Mouse (Mus musculus) ZHBTc4 (cell line): ENCODE results near the gene St6gal1.

Experiments used
- DNase-seq: peaks from one replicate; pipeline ENCODE4 v3.0.0-alpha.2; 2011; ENCODE audit warnings: low read depth, low spot score

St6gal1 gene

GRCm38 (mm10) chr16:23223166-23223870, 1.2 kb upstream of the St6gal1 start:
- DNase-seq: no peak

GRCm38 (mm10) chr16:23223871-23224469, 570 bp upstream of the St6gal1 start:
- DNase-seq: no peak

GRCm38 (mm10) chr16:23225069-23225721, 655 bp downstream of the St6gal1 start:
- DNase-seq: peak; percentile 66

GRCm38 (mm10) chr16:23225821-23226600, 1.5 kb downstream of the St6gal1 start:
- peak; percentile 37 for DNase-seq

GRCm38 (mm10) chr16:23226601-23227351, 2.2 kb downstream of the St6gal1 start:
- no peak for DNase-seq

GRCm38 (mm10) chr16:23227851-23228250, 3.3 kb downstream of the St6gal1 start:
- no peak for DNase-seq

GRCm38 (mm10) chr16:23228486-23228885, 3.9 kb downstream of the St6gal1 start:
- no peak for DNase-seq

- no peak for DNase-seq
Measured at GRCm38 (mm10) chr16:23229945-23230344, 5.4 kb downstream of the St6gal1 start.

- no peak for DNase-seq
Measured at GRCm38 (mm10) chr16:23231168-23231567, 6.6 kb downstream of the St6gal1 start.

GRCm38 (mm10) chr16:23232691-23233090, 8.2 kb downstream of the St6gal1 start:
- DNase-seq: no peak

- DNase-seq: peak; percentile 37
Measured at GRCm38 (mm10) chr16:23233496-23233895, 9.0 kb downstream of the St6gal1 start.

- DNase-seq: no peak
Measured at GRCm38 (mm10) chr16:23234557-23234956, 10.0 kb downstream of the St6gal1 start.

GRCm38 (mm10) chr16:23235173-23235694, 10.7 kb downstream of the St6gal1 start:
- no peak for DNase-seq

- no peak for DNase-seq
Measured at GRCm38 (mm10) chr16:23239583-23239982, 15.0 kb downstream of the St6gal1 start.

- no peak for DNase-seq
Measured at GRCm38 (mm10) chr16:23240049-23240949, 15.8 kb downstream of the St6gal1 start.

GRCm38 (mm10) chr16:23240950-23241259, 16.4 kb downstream of the St6gal1 start:
- no peak for DNase-seq

- DNase-seq: no peak
Measured at GRCm38 (mm10) chr16:23243726-23244425, 19.3 kb downstream of the St6gal1 start.

GRCm38 (mm10) chr16:23244486-23244885, 19.9 kb downstream of the St6gal1 start:
- no peak for DNase-seq

- no peak for DNase-seq
Measured at GRCm38 (mm10) chr16:23249285-23249684, 24.7 kb downstream of the St6gal1 start.

- DNase-seq: no peak
Measured at GRCm38 (mm10) chr16:23249762-23250161, 25.2 kb downstream of the St6gal1 start.
